Mouse (Mus musculus): ENCODE results near the gene Rffl.
"Not testable (repeated sequence)": the region's sequence is repeated elsewhere in the genome, so short reads cannot be mapped to it uniquely, and the experiment has no call there.

The Rffl gene

DNA sequence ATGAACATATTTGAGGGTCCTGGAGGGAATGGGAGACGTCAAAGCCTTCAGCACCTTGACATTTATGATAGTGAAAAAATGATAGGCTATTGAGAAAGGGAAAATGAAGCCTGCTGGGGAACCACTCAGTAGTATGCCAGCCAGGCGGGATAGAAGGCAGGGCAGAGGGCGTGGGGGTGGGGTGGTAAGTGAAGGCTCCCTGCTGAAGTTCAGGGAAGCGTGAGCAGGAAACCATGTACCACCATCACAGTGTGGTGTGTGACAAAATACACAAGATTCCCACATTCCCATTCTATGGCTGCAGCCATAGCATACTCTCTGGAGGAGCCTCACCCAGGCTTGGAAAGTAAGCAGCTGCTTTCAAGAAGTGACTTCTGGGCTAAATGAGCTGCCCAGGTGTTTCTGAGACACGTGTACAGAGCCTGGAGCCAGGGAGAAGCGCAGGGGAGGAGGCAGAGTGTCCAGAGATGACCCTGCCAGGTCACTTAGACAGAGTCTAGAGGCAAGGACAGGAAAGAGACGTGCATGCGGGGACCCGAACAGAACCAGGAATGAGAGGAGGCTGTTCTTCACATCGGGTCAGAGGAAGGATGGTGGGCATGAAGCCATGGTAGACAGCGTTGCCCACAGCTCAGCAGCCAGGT, 26.1 kb downstream of the Rffl start:
- no peak for DNase-seq

GRCm38 (mm10) chr11:82838511-82838910, 32.5 kb downstream of the Rffl start:
- no peak for DNase-seq

GRCm38 (mm10) chr11:82837848-82838247, 33.2 kb downstream of the Rffl start:
- DNase-seq: no peak

DNA sequence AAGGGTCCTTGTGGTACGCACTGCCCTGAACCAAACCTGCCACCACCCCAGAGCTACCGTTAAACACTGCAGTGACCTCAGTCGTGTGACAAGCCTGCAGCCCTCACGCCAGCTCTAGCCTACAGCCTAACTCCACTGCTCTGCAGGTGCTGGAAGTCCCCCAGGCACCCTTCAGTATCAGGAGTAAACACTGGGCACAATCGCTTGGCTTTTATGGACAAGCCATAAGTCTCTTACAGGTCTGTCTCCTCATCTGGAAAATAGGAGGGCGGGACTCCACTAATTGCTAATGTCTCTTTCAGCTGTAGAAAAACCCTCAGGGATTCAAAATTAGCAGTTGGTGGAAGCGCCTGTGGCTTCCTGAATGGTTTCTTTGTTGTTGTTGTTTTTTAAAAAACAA, 33.8 kb downstream of the Rffl start:
- no peak for DNase-seq

- DNase-seq: no peak
These were observed 35.2 kb downstream of the Rffl start for GRCm38 (mm10) chr11:82835616-82836432.

- DNase-seq: not testable (repeated sequence)
These were observed 36.7 kb downstream of the Rffl start for GRCm38 (mm10) chr11:82834359-82834758.

- no peak for DNase-seq
These were observed 37.1 kb downstream of the Rffl start for GRCm38 (mm10) chr11:82833929-82834328.

- DNase-seq: not testable (repeated sequence)
These were observed 38.6 kb downstream of the Rffl start for GRCm38 (mm10) chr11:82832402-82832801.

DNA sequence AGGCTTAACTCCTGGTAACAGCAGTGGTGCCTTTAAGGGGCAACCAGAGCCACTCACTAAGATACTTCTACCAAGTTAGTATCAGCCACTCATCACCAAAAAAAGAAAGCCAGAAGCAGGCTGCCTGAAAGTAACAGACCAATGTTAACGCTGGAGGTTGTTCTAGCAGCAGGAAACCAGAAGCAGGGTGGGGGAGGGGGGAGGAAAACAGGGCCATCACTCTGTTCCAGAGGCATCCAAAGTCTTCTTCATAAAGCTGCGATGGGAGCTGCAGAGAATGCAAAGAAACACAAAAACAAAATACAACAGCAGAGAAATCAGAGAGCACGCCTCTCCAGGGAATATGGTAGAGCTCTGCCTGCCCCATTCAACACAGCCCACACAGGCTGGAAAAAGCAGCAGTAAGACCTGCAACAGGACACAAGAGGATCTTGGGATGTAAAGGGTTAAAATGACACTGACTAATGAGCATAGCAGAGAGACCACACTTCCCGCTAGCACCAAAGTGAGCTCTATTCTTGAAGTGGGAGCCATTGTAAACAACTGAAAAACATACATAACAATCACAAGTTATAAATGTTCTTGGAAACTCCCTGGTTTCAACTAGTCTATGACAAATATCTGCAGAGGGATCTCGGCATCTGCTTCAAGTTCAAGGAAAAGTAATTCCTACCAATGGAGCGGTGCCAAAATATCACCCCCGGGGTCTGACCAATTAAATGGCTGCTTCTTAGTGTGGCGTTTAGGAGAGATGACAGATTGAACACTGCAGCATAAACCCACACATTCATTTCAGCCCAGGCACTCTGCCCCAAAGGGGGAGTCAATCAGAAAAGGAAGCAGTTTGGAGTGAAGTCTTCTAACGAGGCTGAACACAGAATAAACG, 39.8 kb downstream of the Rffl start:
- peak; percentile 51 for DNase-seq

DNA sequence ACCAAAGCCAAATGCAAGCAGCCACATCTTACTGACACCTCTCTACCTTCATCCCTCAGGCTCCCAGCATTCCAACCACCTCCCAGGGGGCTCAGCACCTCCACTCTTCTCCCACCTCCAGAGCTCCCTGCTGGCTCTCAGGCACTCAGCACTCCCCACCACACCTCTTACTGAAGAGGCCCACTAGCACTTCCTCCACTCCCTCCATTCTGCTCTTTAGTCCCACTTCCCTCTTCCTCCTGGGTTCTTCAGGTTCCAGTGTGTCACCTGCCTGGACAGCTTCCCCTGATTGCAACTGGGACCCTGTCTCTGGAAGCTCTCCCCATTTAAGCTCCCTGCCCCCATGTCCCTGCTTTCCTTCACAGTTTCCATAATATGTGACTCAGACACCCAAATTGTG, 44.2 kb downstream of the Rffl start:
- no peak for DNase-seq

- DNase-seq: no peak
These were observed 50.1 kb downstream of the Rffl start for GRCm38 (mm10) chr11:82820788-82821456.

DNA sequence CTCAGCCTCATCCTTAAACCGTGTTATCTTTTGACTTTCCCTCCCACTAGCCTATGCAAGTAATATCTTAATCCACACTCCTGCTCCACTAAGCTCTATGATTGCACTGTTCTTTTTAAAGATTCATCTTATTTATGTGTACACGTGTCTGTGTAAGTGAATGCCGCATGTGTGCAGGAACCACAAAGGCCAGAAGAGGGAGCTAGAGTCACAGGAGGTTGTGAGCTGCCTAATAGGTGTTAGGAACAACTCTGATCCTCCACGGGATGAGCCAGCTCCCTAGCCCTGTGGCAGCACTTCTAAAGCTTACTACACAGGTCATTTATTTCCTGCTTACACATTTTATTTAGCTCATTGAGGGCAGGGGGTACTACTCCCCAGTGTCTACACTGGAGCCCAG, 51.7 kb downstream of the Rffl start:
- DNase-seq: peak; percentile 46

GRCm38 (mm10) chr11:82808485-82808884, 62.5 kb downstream of the Rffl start:
- peak; percentile 45 for DNase-seq

DNA sequence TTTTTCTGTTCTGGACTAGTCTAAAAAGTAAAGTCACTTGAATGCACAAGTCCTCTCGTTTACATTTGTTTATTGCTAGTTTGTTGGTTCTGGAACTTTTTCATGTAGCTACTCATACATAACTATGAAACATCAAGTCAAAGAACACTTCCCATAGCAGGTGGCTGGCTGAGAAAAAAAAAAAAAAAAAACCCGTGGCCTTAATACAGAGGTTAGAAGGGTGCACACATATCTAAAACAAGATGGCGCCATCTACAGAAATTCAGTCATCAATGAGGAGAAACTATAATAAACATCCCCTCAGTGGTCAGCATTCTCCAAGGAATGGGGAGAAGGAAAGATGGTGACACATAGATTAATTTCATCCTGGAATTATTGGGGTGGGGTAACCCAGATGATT, 63.6 kb downstream of the Rffl start:
- DNase-seq: no peak

DNA sequence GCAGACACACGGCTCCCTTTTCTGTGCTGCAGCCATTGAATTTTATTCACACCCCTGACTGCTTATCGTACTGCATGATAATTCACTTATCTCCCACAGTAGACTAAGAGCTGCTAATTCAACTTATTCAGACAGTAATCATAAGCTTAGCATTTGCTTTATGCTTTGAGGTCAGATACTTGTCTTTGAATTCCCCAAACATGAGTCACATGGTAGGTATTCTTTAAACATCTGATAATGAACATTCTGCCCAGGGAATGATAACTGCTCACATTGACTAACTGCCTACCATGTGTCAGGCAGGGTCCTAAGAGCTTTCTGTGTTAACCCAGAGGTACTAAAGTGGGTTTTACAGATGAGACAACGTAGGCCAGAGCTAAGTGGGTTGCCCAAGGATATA, 64.4 kb downstream of the Rffl start:
- DNase-seq: no peak

DNA sequence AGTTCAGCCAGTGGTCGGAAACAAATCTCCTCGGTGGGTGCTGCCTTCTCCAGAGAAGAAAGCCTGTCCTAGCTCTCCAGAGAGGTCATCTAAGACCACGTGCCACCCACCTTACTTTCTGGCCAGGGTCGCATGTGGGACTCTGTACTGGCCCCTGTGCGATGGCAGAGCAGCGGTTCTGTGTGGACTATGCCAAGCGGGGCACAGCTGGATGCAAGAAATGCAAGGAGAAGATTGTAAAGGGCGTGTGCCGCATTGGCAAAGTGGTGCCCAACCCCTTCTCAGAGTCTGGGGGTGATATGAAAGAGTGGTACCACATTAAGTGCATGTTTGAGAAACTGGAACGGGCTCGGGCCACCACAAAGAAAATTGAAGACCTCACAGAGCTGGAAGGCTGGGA, 87.6 kb downstream of the Rffl start:
- DNase-seq: no peak

GRCm38 (mm10) chr11:82782197-82782596, 88.8 kb downstream of the Rffl start:
- DNase-seq: no peak

GRCm38 (mm10) chr11:82780983-82781903, 89.8 kb downstream of the Rffl start, which contains the start of gene Lig3:
Lig3 (plus strand) TSS chr11:82781108.
- DNase-seq: peak; percentile 94

DNA sequence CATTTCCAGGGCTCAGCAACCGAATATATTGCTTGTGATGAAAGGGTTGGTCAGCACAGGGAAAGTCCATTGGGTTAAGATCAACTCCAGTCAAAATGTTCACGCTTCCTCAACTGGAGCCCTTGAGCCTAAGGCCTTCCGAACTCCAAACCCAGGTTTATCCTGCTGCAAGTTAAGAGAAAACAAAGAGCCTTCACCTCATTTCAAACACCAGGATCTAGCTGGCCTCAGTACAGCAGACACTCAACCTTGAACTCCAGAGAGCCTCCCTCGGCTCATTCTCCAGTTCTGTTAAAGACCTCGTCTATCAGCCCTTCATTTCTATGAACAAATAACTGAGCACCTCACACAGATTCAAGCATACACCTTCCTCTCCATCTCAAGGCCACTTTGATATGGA, 90.9 kb downstream of the Rffl start:
- no peak for DNase-seq

GRCm38 (mm10) chr11:82764438-82764924, 106.5 kb downstream of the Rffl start:
- DNase-seq: no peak

DNA sequence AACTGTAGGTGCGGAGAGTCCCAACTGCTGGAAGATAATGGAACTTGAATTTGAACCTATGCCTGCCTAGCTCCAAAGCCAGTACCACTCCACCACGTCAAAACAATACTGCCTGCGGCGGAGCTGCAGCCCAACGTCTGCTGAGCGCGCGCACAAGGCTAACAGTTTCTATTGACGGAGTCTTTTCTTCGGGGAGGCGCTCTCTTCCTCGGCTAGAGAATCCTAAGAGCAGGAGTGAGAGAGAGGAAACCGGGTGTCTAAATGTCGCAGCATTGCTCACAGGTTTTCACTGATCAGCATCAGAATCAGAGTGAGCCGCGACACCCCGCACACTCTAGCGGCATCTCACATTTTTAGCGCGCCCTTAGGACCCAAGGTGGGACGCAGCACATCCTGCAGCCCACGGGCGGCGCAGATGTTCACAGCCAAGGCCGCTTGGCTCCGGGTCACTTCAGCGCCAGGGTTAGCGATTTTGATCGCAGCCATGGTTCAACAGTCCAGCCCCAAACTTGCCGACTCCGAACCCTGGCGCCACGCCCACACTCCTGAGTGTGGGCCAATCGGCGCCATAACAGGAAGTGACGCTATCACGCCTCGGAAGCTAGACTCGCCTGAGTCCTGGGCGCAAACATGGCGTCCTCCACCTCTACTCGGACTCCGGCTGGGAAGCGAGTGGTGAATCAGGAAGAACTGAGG, 107.1 kb downstream of the Rffl start, which contains the start of the genes Cct6b and Zfp830:
Cct6b (minus strand) TSS at position 580 of the 696 bp plus-strand sequence.
Zfp830 (plus strand) TSS at position 604 of the 696 bp plus-strand sequence.
- DNase-seq: peak; percentile 92

Data from layer of hippocampus, adult 9-11 months (tissue).